Mouse (Mus musculus): ENCODE measurements around the gene Cd4.

The Cd4 gene

DNA sequence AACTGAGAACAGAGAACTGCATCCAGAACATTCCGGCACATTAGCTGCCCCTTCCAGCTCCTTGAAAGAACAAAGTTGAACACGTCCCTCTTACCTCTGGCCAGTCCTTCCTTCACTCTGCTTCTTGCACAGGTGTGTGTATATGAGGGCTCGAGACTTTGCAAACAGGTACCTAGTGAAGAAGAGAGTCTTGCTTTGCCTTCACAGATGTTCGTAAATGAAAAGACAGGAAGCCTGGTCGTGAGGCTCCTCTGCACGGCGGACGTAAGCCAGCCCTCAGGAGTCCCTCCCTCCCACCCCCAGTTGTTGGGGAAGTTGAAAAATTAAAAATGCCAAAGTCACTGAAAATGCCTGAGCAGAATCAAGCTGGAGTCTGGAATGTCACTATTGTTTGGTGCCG, at the start of gene Cd4:
TSS of gene Cd4 (minus strand) at position 236 of the 400 bp plus-strand sequence.
- DNase-seq = no peak

DNA sequence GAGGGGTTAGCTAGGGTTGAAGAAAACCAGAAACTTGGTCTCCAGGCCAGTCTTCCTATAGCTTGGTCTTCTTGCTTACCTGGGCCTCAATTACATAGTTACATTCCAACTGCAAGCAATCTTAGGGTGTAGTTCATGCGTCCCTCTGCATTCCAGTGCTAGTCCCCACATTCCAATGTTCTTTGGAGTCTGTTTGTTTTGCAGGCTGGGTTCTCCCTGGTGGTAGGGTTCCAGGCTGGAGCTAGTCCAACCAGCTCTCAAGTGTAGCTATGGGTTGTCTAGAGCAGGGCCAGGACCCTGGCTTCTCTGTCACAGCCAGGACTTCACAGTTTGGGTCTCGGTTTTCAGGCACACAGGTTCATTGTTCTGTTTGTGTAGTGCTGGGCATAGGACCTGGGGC, 49.5 kb upstream of the Cd4 start:
- peak in 1 of 2 experiments; percentile 51 for DNase-seq

DNA sequence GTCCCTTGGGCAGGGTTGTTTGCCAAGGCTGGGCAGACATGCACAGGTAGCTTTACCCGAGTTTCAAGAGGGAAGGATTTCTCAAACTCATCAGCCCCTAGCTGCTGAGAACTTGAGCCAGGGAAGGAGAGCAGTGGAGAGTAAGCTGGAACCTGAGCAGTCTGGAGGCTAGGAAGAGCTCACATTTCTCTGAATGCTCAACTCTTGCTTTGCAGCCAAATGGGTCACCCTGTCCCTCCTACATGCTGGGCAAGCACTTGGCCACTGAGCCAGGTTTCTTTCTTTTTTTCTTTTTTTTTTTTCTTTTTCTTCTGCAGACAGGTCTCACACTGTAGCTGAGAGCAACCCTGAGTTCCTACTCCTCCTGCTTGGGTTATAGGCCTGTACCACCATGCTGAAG, 48.7 kb upstream of the Cd4 start:
- no peak for DNase-seq

DNA sequence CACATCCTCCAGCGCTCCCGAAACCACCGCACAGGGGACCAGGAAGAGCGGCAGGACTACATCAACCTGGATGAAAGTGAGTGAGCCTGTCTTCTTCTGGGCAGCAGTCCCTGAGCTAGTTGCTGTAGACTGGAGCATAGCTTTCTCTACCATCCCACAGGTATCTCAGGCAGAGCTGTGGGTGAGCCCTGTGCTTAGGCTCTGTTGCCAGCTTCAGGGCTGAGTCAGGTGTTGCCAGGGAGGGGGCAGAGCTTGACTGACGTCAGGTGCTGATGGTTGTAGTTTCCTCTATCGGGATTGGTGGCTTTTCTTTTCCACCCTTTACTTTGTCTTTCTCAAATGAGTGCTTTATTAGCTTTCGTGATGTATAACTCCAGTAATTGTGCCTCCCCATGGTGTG, 46.6 kb upstream of the Cd4 start:
- no peak for DNase-seq

DNA sequence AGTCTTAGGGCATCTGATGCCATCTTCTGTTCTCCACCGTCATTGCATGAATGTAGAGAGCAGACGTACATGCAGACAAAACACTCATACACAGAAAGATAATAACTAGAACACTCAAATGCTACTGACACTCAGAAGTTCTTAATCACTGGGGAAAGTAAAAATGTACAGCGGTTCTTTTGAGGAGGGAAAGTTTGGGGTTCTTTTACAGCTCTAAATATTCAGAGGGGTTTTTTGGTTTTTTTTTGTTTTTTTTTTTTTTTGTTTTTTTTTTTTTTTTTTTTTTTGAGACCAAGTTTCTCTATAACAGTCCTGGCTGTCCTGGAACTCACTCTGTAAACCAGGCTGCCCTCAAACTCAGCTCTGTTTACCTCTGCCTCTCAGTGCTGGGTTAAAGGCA, 45.1 kb upstream of the Cd4 start:
- no peak for DNase-seq

DNA sequence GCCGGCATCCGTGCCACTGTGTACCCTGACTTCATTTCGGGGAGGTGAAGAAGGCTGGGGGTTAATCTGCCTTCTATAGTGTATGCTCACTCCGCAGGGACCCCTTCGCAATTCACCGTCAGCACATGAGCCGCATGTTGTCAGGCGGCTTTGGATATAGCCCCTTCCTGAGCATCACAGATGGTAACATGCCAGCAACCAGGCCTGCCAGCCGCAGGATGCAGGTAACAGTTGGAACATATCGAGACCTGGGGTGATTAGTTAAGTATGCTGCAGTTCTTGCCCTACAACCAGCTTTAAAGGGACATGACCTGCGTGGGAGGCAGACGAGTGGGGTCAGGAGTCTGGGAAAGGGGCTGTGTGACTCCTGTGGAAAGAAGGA, 44.3 kb upstream of the Cd4 start:
- DNase-seq = no peak

DNA sequence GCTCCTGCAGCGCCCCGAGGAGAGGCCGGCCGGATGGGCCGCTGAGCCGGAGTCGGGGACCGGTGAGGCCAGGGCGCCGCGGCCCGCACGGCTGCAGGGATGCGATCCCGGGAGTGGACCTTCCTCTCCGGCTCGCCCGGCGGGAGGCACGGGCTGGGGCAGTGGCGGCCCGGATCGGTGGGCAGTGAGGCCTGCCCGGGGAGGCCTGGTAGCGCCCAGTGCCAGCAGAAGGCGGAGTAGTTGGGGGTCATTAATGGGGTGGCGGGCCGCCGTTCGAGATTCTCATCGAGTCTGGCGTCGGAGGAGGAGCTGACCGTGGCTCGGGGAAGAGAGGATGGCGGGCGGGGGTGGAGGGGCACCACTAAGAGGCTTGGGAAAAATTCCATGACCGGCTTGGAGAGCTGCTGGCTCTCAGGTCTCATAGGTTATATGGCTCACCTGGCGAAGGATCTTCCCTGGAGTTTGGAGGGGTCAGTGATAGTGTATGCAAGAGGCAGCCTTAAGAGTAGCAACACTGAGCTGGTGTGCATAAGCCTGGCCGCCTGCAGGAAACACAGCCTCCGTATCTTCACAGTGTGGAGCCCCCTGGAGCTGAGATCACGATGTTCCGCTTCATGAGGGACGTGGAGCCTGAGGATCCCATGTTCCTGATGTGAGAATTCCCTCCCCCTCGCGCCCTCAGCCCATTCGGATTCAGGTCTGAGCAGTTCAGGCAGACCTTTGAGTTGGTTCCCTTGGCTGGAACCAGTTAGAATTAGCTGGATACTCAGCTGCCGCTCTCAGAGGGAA, 43.7 kb upstream of the Cd4 start:
- DNase-seq = peak in 1 of 2 experiments; percentile 40

DNA sequence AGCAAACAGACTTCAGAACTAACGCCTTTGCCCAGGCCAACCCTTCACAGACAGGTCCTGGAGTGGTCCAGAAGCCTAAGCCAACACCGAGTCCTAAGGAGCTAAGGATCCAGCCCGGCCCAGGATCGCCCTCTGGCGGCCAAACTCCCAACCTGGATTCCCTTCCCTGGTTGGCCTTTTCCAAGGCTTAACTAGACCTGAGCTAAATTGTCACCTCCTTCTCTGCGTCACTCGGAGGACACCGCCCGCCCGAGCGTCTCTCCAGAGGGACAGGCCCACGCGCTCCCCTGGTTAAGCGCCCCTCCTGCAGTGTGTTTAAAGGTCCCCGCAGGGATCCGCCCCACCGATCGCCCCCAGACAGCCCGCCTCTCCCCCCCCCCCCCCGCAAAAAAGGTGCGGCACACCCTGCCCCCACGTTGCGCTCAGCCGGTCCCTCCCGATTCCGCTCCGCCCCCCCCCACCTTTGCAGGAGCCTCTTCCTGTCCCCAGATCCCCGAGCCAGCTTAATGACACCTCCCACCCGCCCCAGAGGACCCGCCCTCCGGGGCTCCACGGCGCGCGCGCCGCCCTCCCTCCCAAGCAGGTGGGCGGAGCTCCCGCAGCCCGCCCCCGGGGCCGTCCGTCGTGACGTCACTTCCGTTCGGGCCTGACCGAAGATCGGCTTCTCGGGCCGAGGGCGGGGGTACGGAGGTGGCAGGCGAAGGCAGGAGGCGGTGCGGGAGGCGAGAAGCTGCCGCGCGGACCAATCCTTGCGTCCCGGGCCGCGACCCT, 42.9 kb upstream of the Cd4 start, which contains the start of gene Mlf2:
TSS of gene Mlf2 (plus strand) at position 633 of the 771 bp plus-strand sequence.
- DNase-seq = peak; percentile 99

DNA sequence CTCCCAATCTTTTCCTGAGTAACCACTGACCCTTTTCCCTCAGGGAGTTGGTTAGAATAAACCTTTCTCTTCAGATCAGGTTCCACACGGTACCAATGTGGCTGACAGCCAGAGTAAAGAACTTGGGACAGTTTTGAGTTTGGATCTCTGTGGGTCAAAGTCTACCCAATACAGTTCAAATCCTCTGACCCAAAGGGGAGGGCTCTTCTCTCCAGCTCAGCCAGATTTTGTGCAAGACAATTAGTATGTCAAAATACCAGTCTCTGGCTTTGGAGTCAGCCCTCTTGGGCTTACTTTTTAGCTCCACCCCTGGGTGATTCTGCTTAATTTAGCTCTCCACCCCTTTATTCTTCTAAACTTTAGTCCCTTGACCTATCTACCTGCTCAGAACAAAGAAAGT, 42.2 kb upstream of the Cd4 start:
- DNase-seq = peak in 1 of 2 experiments; percentile 67

DNA sequence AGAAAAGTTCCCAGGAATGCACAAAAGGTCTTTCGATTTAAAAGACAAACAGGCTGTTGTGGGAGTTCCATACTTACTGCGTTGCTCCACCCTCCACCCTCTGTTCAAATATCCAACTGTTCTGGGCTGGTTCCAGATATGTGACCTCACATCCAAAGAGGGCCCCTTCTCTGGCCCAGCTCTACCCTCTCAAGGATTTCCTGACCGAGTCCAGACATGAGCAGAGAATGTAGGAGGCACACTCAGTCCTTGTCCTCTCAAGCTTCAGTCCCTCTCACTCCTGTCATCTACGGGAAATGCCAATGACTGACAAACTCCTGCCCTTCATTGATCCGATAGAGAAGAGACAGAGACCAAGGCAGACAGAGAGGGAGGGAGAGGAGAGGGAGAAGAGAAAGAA, 37.9 kb upstream of the Cd4 start:
- DNase-seq = peak; percentile 73 to 88

DNA sequence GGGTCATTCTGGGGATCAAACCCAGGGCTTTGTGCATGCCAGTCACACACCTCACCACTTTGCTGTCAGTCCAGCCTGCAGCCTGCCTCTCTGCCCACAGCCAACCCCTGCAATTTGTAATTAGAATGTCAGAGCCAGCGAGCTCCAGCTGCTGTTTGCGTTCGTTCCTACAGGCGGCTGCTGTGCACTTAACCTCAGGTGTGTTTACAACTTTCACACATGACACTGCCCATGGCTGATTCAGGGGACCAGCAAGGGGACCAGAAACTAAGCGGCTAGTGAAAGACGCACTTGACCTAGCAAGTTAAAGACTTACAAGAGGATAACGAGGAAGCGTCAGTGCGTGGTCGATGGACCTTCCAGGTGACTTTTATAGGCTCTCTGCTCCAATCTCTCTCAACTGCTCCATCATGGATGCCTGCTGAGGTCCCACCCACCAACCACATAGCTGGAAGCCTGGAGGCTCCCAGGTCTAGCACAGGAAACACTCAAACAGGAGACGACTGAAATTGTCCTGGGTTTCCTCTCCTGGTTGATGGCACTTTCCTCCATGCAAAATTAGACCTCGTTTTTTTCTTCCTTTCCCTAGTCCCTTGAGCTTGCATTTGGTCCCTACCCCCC, 37.3 kb upstream of the Cd4 start:
- peak in 1 of 2 experiments; percentile 63 for DNase-seq

DNA sequence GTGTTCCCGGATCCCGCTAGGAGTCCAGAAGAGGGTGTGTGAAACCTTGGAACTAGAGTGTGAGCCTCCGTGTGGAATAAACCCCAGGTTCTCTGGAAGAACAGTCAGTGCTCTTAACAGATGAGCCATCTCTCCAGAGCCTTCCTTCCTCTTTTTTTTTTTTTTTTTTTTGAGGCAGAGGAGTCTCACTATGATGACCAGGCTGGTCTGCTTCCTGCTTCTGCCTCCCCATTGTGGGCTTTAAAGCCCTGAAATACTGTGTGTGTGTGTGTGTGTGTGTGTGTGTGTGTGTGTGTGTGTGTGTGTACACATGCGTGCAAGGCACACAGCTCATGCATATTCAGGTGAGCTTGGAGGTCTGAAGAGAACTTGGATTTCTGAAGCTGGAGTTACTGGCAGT, 33.5 kb upstream of the Cd4 start:
- DNase-seq = no peak

DNA sequence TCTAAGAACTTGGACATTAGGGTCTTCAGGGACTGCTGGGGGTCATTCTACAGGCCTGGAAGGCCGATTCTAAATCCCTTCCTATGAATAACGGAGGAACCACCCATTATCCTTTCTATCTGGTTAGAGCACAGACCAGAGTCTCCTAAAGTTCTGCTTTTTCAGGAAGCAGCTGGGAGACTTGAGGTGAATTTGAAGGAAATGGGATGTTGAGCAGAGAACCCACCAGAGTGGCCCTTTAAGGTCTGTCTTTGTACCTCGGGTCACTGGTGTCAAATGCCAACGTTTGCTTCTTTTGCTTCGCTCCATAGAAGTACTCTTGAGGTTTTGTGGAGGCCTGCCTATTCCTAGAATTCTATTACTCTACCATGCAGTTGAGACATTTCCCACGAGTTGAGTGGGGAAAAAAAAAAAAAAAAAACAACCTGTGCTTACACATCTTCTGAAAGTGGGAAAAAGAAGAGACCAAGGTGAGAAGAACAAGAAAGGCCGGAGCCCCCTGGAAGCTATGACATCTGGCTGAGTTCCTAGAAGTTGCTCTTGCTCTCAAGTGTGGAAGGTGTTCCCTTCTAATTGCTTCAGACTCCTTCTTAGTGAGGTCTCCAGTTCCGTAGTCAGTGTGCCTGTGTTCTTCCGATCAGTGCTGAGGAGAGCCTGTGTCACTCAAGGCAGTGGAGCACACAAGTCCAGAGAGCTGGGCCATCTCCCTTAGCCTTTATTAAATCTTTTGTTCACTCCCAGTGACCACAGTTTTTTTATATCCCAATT, 32.5 kb upstream of the Cd4 start:
- peak in 1 of 2 experiments; percentile 35 for DNase-seq

DNA sequence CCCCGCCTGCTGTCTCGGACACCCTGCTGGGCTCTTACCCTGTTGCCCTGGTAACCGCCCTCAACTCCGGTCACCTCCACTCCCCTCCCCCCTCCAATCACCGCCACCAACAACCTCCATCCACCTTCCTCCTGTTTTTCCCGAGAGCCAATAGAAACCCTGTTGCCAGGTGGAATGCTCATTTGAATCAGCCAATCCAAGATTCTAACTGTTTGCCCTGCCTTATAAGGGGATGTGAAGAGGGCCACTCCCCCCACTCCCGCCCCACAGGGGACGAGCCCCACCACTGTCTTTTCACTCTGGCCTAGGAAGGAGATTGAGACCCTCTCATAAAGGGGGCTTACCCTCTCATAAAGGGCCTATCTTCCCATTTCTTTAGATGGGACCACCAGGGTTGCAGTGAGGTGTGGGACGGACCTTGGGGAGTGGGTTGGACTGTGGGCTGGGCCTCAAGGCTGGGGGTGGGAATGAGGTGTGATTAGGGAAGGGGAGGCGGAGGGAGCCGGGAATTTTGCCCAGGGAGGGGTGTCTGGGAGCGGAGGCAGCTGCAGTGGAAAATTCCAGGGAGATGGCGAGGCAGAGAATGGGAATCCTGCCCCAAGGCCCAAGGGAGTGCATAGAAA, 31.8 kb upstream of the Cd4 start, which contains the start of gene Ptms:
TSS of gene Ptms (minus strand) at position 409 of the 623 bp plus-strand sequence.
- DNase-seq = peak; percentile 97 to 99

DNA sequence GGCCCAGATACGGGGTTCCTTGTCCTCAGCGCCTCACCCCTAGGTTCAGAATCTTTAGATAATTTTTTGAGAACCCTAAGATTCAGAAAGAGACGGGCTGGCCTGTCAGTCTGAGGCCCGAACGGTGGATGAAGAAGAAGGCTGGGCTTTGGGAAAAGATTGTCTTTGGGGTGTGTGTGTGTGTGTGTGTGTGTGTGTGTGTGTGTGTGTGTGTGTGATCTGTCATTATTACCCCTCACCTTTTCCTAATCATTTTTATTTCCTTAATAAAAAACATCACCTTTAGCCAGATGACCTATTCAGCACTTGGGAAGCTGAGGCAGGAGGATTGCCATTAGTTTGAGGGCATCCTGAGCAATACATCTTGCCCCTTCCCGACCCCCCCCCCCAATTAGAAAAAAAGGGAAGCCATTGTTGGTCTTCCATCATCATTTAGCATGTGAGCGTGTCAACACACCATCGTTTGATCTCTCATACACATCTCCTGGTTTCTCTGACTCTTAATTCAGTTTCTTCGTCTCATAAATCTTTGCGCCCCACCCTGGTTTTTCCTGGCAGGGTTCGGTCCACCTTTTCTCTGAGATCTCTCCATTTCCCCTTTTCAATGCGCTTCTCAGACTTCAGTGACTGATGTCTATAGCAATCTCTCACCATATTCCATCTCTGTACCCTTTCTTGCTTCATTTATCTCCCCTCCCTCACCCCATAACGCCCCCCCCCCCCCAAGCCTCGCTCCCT, 31.0 kb upstream of the Cd4 start:
- no peak for DNase-seq

DNA sequence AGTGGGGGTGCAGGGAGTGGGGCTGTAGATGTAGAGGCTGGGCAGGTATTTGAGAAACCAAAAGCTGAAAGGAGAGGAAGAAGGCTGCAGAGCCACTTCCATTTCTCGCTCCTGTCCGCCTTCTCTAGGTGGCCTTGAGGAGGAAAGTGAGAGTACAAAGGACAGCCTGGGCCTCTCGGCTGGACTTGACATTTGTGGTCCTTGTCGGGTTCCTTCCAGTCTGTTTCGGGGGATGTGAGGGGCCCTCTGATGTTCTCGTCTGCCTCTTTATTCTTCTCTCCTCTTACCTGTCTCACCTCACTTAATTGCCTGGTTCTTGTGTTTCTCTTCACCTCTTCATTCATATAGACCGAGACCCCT, 30.3 kb upstream of the Cd4 start:
- DNase-seq = no peak

DNA sequence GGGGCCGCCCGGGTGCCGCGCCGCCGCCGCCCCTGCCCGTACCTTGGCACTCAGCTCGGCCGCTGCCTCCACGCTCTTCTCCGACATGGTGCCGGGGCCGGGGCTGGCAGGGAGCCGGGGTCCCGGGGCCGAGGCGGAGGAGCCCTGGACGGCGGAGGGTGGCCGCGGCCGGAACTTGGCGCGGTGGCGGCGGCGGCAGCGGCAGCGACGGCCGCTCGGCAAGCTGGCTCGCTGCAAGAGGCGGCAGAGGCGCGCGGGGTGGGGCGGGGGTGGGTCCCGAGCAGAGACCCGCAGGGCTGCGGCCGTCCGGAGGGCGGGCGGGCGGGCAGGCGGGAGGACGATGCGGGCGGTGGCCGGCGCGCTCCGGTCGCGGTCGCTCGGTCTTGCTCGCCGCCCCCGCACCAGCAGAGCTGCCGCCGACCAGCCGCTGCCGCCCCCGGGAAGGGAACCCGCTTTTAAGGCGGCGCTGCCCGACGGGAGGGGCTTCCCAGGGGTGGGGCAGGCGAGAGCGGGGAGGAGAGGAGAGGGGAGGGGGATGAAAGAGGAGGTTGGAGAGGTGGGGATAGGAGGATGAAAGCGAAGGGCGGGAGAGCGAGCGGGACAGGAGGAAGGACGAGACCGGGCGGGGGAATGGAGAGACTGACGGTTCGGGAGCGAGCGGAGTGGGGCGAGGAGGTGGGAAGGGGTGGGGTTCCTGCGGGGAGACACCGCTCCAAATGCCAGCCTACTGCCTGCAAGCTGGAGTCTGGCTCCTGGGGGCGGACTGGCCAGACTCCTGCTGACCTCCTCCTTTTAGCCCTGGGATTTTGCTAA, 29.7 kb upstream of the Cd4 start:
- DNase-seq = peak; percentile 95 to 97

DNA sequence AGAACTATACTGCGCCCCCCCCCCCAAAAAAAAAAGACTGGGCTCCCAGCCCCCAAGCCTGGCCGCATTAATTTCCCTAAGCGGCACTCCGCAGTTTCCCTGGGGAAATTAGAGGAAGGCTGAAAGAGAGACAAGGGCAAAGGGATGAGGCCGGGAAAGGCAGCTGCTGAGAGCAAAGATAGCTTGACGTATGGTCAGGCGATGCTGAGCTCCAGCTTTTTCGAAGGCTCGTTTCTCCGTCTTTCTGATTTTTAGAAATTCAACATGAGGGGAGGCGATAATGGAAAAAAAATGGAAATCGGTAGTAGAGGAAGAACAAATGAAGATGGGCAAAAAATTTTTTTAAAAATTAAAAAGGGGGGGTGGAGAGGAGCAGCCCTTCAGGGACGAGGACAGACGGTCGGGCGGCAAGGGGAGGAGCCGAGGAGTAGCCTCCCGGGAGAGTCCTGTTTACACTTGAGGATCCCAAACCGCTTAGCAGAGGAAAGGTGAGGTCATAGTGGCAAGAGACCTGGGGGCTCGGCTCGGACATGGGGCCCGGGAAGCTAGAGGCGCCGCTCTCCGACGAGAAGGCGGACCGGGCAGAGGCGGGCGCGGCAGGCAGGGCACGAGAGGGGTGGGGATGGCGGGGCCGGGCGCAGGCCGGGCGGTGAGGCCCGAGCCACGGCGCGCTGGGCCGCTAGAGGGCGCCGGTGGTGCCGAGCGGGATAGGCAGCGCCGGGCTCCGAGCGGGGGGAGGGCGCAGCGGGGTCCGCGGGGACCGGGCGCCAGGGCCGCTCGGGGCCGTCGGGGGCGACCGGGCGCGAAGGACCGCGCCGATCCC, 28.9 kb upstream of the Cd4 start:
- DNase-seq = peak; percentile 88 to 92

DNA sequence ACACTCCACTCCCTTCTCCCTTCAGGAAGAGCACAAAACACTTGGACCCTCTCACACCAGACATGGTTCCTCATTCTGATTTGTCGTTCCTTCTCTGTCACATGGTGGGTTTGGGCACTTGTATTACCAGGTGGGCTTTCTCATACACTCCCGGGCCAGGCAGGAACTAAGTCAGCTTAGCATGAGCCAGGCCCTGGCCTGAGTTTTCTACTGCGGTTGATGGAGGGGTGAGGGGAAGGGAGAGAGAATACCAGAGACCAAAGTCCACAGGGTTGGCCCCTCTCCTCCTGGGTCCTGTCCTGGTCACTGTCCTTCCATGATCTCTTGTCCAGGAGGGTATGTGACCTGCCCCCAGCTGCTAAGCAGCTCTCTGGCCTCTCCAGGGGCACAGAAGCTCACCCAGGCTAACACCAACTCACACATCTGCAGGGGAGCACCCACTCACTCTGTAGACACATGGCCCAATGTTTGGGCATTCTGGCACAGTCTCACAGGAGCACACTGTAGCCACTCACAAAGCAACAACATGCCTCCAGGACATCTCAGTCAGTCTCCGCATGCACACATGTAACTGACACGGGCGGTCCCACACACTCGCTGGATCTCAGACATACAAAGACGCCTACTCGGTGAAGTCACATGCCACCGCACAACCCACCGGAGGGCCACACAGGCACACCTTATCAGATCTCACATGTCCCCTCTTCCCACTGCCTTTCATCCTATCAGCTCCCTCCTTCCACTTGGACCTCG, 28.1 kb upstream of the Cd4 start:
- DNase-seq = no peak

Data from lung, adult 18-20 months (tissue).